Mouse (Mus musculus): ENCODE measurements around the gene Slco3a1. TPM values are rescaled to one million over a fixed set of nuclear protein-coding genes. Genes with fewer than 3 reads are reported as not detected.

The Slco3a1 gene
- total and polyA plus RNA-seq, 2 experiments from 2014 or later: 10.5 to 24.8 TPM

DNA sequence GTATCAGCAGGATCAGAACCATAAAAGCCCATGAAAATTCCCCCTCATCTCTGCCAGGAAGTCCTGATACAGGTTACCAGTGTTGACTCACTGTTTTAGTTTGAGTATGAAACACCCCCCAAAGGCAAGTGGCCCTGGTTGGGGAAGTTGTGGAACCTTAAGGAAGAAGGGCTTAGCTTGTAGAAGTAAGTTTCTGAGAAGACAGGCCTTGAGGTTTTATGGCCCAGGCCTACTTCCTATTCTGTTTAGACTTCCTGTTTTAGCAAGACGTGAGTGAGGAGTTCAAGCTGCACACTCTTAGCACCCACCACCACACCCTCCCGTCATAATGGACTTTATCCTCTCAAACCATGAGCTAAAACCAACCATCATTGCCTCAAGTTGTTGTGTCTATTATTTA is 57.4 kb downstream of the Slco3a1 start:
- H3K27me3 ChIP-seq (ENCODE audit: control insufficient read depth, insufficient read depth, low read length): no peaks in the 10 kb centered on the region

DNA sequence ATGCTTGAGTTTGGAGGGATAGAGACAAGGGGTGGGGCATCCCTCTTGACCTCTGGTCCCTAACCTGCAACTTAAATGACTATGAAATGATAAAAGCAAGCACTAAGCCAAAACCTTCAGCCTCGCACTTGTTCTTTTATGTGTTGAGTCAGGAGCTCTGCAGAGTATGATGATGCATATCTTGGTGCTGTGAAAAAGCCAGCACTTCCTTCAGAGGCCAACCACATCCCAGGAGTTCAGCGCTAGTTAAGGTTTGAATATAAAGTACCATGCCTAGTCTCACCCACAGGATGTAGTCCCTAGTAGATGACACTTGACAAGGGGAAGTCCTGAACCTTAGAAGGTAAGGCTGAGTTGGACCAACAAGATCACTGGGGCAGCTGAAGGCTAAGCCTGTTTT is 59.1 kb downstream of the Slco3a1 start:
- no peak for TF ChIP-seq EP300 (IDR thresholded peaks at IDR 0.05; ENCODE audit: low read depth)
- TF ChIP-seq CTCF (IDR thresholded peaks at IDR 0.05; ENCODE audit: low read depth): no peak
- no peak overlapping the region for H3K4me2 ChIP-seq (ENCODE audit: low read depth, low read length)
- H3K4me1 ChIP-seq (ENCODE audit: control insufficient read depth, insufficient read depth): no peaks in the 10 kb centered on the region
- no peak for ATAC-seq (ENCODE audit: insufficient read depth, low read depth)
- 87% methylated on average over 2 of the region's 2 CpGs for WGBS
- no peaks in the 10 kb centered on the region for H3K27me3 ChIP-seq (ENCODE audit: control insufficient read depth, insufficient read depth, low read length)
- no peak overlapping the region for H3K9ac ChIP-seq (replicated peaks; ENCODE audit: low read depth, low read length)
- no peak overlapping the region for H3K27ac ChIP-seq (ENCODE audit: low read depth)
- no peaks in the 10 kb centered on the region for H3K9me3 ChIP-seq (replicated peaks; ENCODE audit: control insufficient read depth, low read length)
- no peaks in the 10 kb centered on the region for H3K36me3 ChIP-seq (replicated peaks; ENCODE audit: control insufficient read depth, insufficient read depth, low read length)
- no peak for DNase-seq (ENCODE audit: low spot score)
- no peak overlapping the region for H3K4me3 ChIP-seq (ENCODE audit: low read depth, low read length)

More for the DNA sequence above, 57.4 kb downstream of the Slco3a1 start:
- TF ChIP-seq CTCF (IDR thresholded peaks at IDR 0.05; ENCODE audit: low read depth) (no peak), EP300 (IDR thresholded peaks at IDR 0.05; ENCODE audit: low read depth) (no peak)
- H3K9ac ChIP-seq (replicated peaks; ENCODE audit: low read depth, low read length): no peak overlapping the region
- H3K4me3 ChIP-seq (ENCODE audit: low read depth, low read length): no peak overlapping the region
- H3K4me1 ChIP-seq (ENCODE audit: control insufficient read depth, insufficient read depth): no peaks in the 10 kb centered on the region
- no peak overlapping the region for H3K27ac ChIP-seq (ENCODE audit: low read depth)
- 60% methylated on average over 2 of the region's 2 CpGs for WGBS
- ATAC-seq (ENCODE audit: insufficient read depth, low read depth): no peak
- no peak for DNase-seq (ENCODE audit: low spot score)
- H3K9me3 ChIP-seq (replicated peaks; ENCODE audit: control insufficient read depth, low read length): no peaks in the 10 kb centered on the region
- H3K36me3 ChIP-seq (replicated peaks; ENCODE audit: control insufficient read depth, insufficient read depth, low read length): no peaks in the 10 kb centered on the region
- H3K4me2 ChIP-seq (ENCODE audit: low read depth, low read length): no peak overlapping the region

DNA sequence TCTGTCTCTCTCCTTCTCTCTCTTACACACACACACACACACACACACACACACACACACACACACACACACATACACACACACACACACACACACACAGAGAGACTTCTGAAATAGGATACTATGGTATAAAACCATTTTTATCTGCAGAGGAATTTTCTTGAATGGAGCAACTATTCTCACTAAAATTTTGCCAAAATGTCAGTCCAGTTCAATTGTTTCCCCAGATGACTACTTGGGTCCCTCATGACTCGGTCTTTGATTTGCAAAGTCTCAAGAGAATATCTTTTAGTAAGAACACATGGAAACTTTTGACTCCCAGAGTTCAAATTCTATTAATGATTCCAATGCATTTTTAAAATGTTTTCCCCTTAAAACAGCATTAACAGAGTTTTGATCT is 60.8 kb downstream of the Slco3a1 start:
- H3K4me3 ChIP-seq (ENCODE audit: low read depth, low read length): no peak overlapping the region
- ATAC-seq (ENCODE audit: insufficient read depth, low read depth) (no peak), DNase-seq (ENCODE audit: low spot score) (no peak)
- no peaks in the 10 kb centered on the region for H3K9me3 ChIP-seq (replicated peaks; ENCODE audit: control insufficient read depth, low read length)
- H3K36me3 ChIP-seq (replicated peaks; ENCODE audit: control insufficient read depth, insufficient read depth, low read length): no peaks in the 10 kb centered on the region
- no peaks in the 10 kb centered on the region for H3K27me3 ChIP-seq (ENCODE audit: control insufficient read depth, insufficient read depth, low read length)
- H3K9ac ChIP-seq (replicated peaks; ENCODE audit: low read depth, low read length): no peak overlapping the region
- 71% methylated on average over 1 of the region's 1 CpGs for WGBS
- no peak overlapping the region for H3K4me2 ChIP-seq (ENCODE audit: low read depth, low read length)
- TF ChIP-seq CTCF (IDR thresholded peaks at IDR 0.05; ENCODE audit: low read depth): no peak
- no peak for TF ChIP-seq EP300 (IDR thresholded peaks at IDR 0.05; ENCODE audit: low read depth)
- no peak overlapping the region for H3K27ac ChIP-seq (ENCODE audit: low read depth)
- no peaks in the 10 kb centered on the region for H3K4me1 ChIP-seq (ENCODE audit: control insufficient read depth, insufficient read depth)

DNA sequence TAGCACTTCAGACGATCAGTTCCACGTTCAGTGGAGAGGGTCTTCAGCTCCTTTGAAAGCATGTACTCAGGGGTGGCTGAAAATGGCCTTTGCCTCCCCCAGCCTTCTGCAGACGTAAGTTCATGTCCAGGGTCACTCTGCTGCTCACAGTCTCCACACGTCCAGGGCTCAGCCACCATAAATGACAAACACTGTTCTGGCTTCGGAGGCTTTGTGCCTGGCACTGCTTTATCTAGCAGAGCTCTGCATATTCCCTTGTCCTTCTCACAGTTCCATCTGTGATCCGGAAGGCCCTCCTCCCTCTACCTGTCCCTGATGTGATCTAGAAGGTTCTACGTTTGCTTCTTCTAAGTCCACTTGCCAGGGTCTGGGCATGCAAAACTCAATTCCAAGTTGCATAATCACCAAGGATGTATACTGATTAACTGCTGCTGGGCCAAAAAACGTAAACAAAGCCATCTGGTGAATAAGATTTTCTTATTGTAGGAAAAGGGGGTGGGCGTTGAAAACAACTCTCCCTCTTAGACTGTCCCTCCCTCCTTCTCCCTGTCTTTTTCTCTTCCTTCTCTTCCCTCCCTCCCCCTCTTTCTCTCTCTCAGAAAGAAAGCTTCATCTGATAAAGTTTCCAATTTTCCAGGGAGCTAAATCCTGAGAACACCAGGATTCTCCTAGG is 62.8 kb downstream of the Slco3a1 start:
- DNase-seq (ENCODE audit: low spot score) (no peak), ATAC-seq (ENCODE audit: insufficient read depth, low read depth) (no peak)
- H3K27me3 ChIP-seq (ENCODE audit: control insufficient read depth, insufficient read depth, low read length): no peaks in the 10 kb centered on the region
- H3K4me2 ChIP-seq (ENCODE audit: low read depth, low read length): no peak overlapping the region
- no peak overlapping the region for H3K27ac ChIP-seq (ENCODE audit: low read depth)
- no peaks in the 10 kb centered on the region for H3K4me1 ChIP-seq (ENCODE audit: control insufficient read depth, insufficient read depth)
- 63% methylated on average over 9 of the region's 9 CpGs for WGBS
- H3K9ac ChIP-seq (replicated peaks; ENCODE audit: low read depth, low read length): no peak overlapping the region
- no peaks in the 10 kb centered on the region for H3K36me3 ChIP-seq (replicated peaks; ENCODE audit: control insufficient read depth, insufficient read depth, low read length)
- TF ChIP-seq EP300 (IDR thresholded peaks at IDR 0.05; ENCODE audit: low read depth) (no peak), CTCF (IDR thresholded peaks at IDR 0.05; ENCODE audit: low read depth) (no peak)
- no peaks in the 10 kb centered on the region for H3K9me3 ChIP-seq (replicated peaks; ENCODE audit: control insufficient read depth, low read length)
- H3K4me3 ChIP-seq (ENCODE audit: low read depth, low read length): no peak overlapping the region

DNA sequence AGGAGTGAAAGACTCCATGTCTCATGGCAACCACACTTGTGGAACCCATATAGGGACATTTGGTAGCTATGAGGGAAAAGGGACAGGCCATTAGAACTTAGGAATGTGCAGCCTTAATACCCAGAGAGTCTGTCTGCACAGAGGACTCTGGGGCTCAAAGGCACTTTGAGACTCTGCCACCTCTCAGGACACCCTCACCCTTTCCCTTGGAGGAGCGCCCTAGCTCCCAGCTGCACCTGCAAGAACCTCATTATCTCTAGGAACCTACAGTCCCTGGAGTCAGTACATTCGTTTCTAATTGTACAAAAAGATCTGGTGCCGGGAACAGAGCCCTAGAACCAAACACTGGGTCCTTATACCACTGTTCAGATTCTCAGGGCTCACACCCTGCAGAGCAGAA is 66.4 kb downstream of the Slco3a1 start:
- WGBS: 76% methylated on average over 3 of the region's 3 CpGs
- H3K4me3 ChIP-seq (ENCODE audit: low read depth, low read length): no peak overlapping the region

DNA sequence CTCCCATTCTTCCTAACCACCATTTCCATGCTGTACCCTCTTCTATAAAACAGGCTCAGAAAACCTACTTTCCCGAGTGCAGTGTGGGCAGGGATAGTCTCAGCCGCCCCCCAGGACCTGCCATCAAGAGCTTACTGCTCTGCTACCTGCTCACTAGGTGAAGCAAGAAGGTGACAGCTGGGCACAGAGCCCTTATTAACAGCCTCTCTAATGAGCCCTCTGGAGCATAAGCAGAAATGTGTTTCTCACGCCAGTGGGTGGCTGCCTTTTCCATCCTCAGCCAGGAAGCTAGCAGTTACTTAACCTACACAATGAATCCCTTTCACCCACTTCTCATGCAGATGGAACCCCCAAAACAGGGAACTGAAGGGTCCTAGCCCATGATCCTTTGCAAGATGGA is 66.9 kb downstream of the Slco3a1 start:
- Histone ChIP-seq H3K27ac (ENCODE audit: low read depth) (no peak overlapping the region), H3K27me3 (ENCODE audit: control insufficient read depth, insufficient read depth, low read length) (no peaks in the 10 kb centered on the region), H3K9me3 (replicated peaks; ENCODE audit: control insufficient read depth, low read length) (no peaks in the 10 kb centered on the region), H3K36me3 (replicated peaks; ENCODE audit: control insufficient read depth, insufficient read depth, low read length) (no peaks in the 10 kb centered on the region), H3K4me2 (ENCODE audit: low read depth, low read length) (no peak overlapping the region), H3K9ac (replicated peaks; ENCODE audit: low read depth, low read length) (no peak overlapping the region), H3K4me3 (ENCODE audit: low read depth, low read length) (no peak overlapping the region), H3K4me1 (ENCODE audit: control insufficient read depth, insufficient read depth) (no peaks in the 10 kb centered on the region)
- no peak for TF ChIP-seq EP300 (IDR thresholded peaks at IDR 0.05; ENCODE audit: low read depth)
- no peak for TF ChIP-seq CTCF (IDR thresholded peaks at IDR 0.05; ENCODE audit: low read depth)
- DNase-seq (ENCODE audit: low spot score) (no peak), ATAC-seq (ENCODE audit: insufficient read depth, low read depth) (no peak)
- WGBS: 77% methylated on average over 3 of the region's 3 CpGs

More for the DNA sequence above, 66.4 kb downstream of the Slco3a1 start:
- no peaks in the 10 kb centered on the region for H3K4me1 ChIP-seq (ENCODE audit: control insufficient read depth, insufficient read depth)
- ATAC-seq (ENCODE audit: insufficient read depth, low read depth) (no peak), DNase-seq (ENCODE audit: low spot score) (no peak)
- TF ChIP-seq EP300 (IDR thresholded peaks at IDR 0.05; ENCODE audit: low read depth) (no peak), CTCF (IDR thresholded peaks at IDR 0.05; ENCODE audit: low read depth) (no peak)
- no peak overlapping the region for H3K9ac ChIP-seq (replicated peaks; ENCODE audit: low read depth, low read length)
- no peaks in the 10 kb centered on the region for H3K27me3 ChIP-seq (ENCODE audit: control insufficient read depth, insufficient read depth, low read length)
- no peaks in the 10 kb centered on the region for H3K36me3 ChIP-seq (replicated peaks; ENCODE audit: control insufficient read depth, insufficient read depth, low read length)
- no peak overlapping the region for H3K27ac ChIP-seq (ENCODE audit: low read depth)
- H3K4me2 ChIP-seq (ENCODE audit: low read depth, low read length): no peak overlapping the region
- no peaks in the 10 kb centered on the region for H3K9me3 ChIP-seq (replicated peaks; ENCODE audit: control insufficient read depth, low read length)
